Mouse (Mus musculus) brain, embryonic 14.5 days (tissue): Measurements from ENCODE around the gene Galnt15. TPM values are rescaled to one million over a fixed set of nuclear protein-coding genes. Genes with fewer than 3 reads are reported as not detected.

Source experiments
- DNase-seq: peaks from one replicate; pipeline ENCODE4 v3.0.0-alpha.2; 2011; ENCODE audit warnings: low read depth
- CTCF ChIP-seq: fragments of 200-500 bp; IDR thresholded peaks from 2 replicates; pipeline ENCODE4 v1.5.1; 2012; ENCODE audit warnings: inconsistent platforms, mild to moderate bottlenecking, moderate library complexity, borderline replicate concordance; ENCODE audit not compliant: insufficient read depth, insufficient read length; ENCODE audit errors: extremely low read depth
- POLR2A ChIP-seq: fragments of 200-500 bp; IDR thresholded peaks from 2 replicates; pipeline ENCODE4 v1.6.1; 2012; ENCODE audit warnings: mild to moderate bottlenecking, inconsistent platforms, borderline replicate concordance; ENCODE audit not compliant: poor library complexity, insufficient read depth, insufficient read length, severe bottlenecking; ENCODE audit errors: extremely low read depth
- polyA plus RNA-seq: library from polyadenylated mRNA; depleted of rRNA; stranded (reverse); fragments of >200 nt; gene quantifications from 2 replicates; pipeline ENCODE4 v1.2.3, GENCODE M21; 2012; rRNA removed

Gene Galnt15
- polyA plus RNA-seq, 1 experiment = 0.44 TPM

- TF ChIP-seq POLR2A (no peak), CTCF (no peak)
- no peak for DNase-seq
Measured at GRCm38 (mm10) chr14:32098951-32099350, 70.2 kb downstream of the Galnt15 start.

GRCm38 (mm10) chr14:32103556-32103955 lies 74.8 kb downstream of the Galnt15 start:
- no peak for DNase-seq
- TF ChIP-seq CTCF (no peak), POLR2A (no peak)

GRCm38 (mm10) chr14:32105663-32106062 lies 76.9 kb downstream of the Galnt15 start:
- no peak for DNase-seq
- TF ChIP-seq CTCF (no peak), POLR2A (no peak)

- DNase-seq = no peak
- TF ChIP-seq CTCF (no peak), POLR2A (no peak)
Measured at GRCm38 (mm10) chr14:32106911-32107310, 78.1 kb downstream of the Galnt15 start.

Other genes with a start within 250 kb of the Galnt15 start
- gene Ankrd28, start 198.3 kb upstream of the Galnt15 start, polyA plus RNA-seq = 18.4 and 23.9 TPM in 2 replicates
- gene Oxnad1, start 56.4 kb downstream of the Galnt15 start, polyA plus RNA-seq = 19.4 and 20.2 TPM in 2 replicates
- gene Dph3, start 56.7 kb downstream of the Galnt15 start, polyA plus RNA-seq = 43.6 and 48.6 TPM in 2 replicates
- not detected in 2 replicates for gene Msmb, start 113.0 kb downstream of the Galnt15 start, polyA plus RNA-seq
- gene Ncoa4, start 130.9 kb downstream of the Galnt15 start, polyA plus RNA-seq = 53.0 and 56.5 TPM in 2 replicates
- gene Timm23, start 172.9 kb downstream of the Galnt15 start, polyA plus RNA-seq = 122 and 139 TPM in 2 replicates
- 14.4 and 22.0 TPM in 2 replicates for gene Parg, start 173.0 kb downstream of the Galnt15 start, polyA plus RNA-seq